Mouse (Mus musculus): ENCODE results near the gene Slc36a1. TPM values are rescaled to one million over a fixed set of nuclear protein-coding genes. Genes with fewer than 3 reads are reported as not detected.

Slc36a1 gene
- total RNA-seq (2015; ENCODE audit: low replicate concordance) (2.5 and 4.6 TPM in 2 replicates), total RNA-seq (2017; ENCODE audit: low replicate concordance) (1.7 and 1.8 TPM in 2 replicates)

GRCm38 (mm10) chr11:55204159-55204596 is at the start of gene Slc36a1:
Slc36a1 (plus strand) TSS chr11:55204350.
- ATAC-seq (replicated peaks; ENCODE audit: low FRiP score, poor library complexity, severe bottlenecking), result peak; percentile 94

- no peak for ATAC-seq (replicated peaks; ENCODE audit: low FRiP score, poor library complexity, severe bottlenecking)
Observed at GRCm38 (mm10) chr11:55154398-55155069, 49.6 kb upstream of the Slc36a1 start.

DNA sequence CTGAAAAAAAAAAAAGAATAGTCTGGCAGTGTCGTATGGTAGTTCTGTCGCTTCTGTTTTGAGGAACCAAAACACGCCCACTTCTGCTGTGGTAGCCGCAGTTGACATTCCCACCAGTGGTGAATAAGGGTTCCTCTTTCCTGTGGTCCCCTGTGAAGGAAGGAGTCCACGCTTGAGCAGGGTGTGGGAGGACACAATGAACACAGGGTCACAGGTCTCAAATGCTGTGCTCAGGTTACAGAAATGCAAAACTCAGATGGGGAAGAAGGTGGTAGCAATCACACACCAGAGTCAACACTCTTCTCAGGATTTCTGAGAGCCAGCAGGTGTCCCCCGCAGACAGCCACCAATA is 49.1 kb upstream of the Slc36a1 start:
- ATAC-seq (replicated peaks; ENCODE audit: low FRiP score, poor library complexity, severe bottlenecking), result no peak

DNA sequence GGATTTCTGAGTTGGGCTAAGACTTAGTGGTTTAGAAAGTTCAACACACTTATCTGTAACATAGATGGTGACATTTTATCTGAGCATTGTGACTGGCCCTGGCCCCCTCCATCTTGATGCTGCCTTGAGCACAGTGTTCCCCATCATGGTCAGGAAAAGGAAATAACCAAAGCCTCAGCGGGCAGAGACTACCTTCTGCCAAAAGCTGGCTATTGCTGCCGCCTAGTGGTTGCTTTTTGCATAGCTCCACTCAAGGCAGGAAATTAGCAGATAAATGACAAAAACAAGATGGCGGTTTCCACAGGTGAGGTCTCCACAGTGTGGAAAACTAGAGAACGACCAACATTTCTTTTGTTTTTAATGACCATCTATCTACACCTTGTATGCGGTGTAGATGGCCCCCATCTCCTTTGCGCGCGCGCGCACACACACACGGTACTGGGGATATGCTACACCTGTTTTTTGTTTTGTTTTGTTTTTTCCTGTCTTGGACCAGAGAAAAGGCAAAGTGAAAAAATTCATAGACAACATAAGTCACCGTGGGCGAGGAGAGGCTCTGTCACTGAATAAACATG is 45.3 kb upstream of the Slc36a1 start:
- peak; percentile 67; the same call in 1 of the 2 replicates for ATAC-seq (replicated peaks; ENCODE audit: low FRiP score, poor library complexity, severe bottlenecking)

- ATAC-seq (replicated peaks; ENCODE audit: low FRiP score, poor library complexity, severe bottlenecking), result no peak
Observed at GRCm38 (mm10) chr11:55162670-55163069, 41.5 kb upstream of the Slc36a1 start.

GRCm38 (mm10) chr11:55164723-55165122 is 39.4 kb upstream of the Slc36a1 start:
- no peak for ATAC-seq (replicated peaks; ENCODE audit: low FRiP score, poor library complexity, severe bottlenecking)

DNA sequence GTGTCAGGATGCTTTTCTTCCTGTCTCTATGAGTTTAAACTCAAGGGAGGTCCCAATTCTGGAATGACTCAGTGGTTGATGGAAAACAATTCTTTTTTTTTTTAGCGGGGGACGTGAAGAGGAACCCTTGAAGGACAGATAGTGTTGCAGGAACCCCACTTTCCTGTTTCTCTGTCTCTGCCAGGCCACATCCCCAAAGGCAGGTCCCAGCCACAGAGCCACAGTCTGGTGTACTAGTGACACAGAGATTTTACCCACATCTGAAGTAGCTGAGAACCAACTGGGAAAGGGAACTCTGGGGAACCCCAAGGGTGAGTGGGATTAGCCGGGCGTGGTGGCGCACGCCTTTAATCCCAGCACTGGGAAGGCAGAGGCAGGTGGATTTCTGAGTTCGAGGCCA is 38.4 kb upstream of the Slc36a1 start:
- ATAC-seq (replicated peaks; ENCODE audit: low FRiP score, poor library complexity, severe bottlenecking), result no peak

DNA sequence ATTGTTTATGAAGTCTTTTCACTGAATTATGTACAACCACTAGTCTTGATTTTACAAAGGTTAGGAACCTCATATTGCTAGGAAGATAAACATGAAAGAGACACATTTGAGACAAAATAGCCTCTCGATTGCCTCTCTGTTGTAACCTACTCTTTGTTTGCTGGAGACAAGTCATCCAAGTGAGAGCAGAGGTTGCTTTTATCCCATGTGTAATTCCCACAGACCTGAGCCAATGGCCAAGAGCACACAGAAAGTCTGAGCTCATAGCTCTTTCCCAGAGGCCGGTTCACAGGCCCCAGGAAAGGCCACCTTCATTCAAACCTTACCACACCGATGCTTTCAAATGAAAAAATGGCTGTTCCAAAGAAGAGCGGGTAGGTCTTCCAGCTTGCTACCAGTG is 35.6 kb upstream of the Slc36a1 start:
- no peak for ATAC-seq (replicated peaks; ENCODE audit: low FRiP score, poor library complexity, severe bottlenecking)

DNA sequence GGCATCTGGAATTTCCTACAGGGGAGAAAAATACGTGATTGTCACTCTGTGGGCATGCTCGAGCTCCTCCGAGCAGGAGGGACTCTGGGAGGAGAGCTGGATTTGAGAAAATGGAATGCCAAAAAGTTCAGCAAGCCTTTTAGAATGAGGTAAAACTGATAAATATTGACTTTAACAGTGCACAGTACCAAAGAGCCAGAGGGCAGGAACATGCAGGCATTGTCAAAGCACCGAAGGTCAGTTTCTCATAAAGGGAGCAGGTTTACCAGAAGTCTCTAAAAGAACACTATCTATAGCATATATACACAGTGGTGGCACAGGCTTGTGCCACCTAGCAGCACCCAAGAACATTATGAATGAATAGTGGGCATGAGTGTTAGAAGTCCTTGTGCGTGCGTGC is 35.2 kb upstream of the Slc36a1 start:
- ATAC-seq (replicated peaks; ENCODE audit: low FRiP score, poor library complexity, severe bottlenecking), result no peak

GRCm38 (mm10) chr11:55170501-55170900 is 33.6 kb upstream of the Slc36a1 start:
- ATAC-seq (replicated peaks; ENCODE audit: low FRiP score, poor library complexity, severe bottlenecking), result no peak

GRCm38 (mm10) chr11:55178830-55179229 is 25.3 kb upstream of the Slc36a1 start:
- ATAC-seq (replicated peaks; ENCODE audit: low FRiP score, poor library complexity, severe bottlenecking), result no peak

- ATAC-seq (replicated peaks; ENCODE audit: low FRiP score, poor library complexity, severe bottlenecking), result no peak
Observed at GRCm38 (mm10) chr11:55179856-55180255, 24.3 kb upstream of the Slc36a1 start.

GRCm38 (mm10) chr11:55183124-55183523 is 21.0 kb upstream of the Slc36a1 start:
- no peak for ATAC-seq (replicated peaks; ENCODE audit: low FRiP score, poor library complexity, severe bottlenecking)

DNA sequence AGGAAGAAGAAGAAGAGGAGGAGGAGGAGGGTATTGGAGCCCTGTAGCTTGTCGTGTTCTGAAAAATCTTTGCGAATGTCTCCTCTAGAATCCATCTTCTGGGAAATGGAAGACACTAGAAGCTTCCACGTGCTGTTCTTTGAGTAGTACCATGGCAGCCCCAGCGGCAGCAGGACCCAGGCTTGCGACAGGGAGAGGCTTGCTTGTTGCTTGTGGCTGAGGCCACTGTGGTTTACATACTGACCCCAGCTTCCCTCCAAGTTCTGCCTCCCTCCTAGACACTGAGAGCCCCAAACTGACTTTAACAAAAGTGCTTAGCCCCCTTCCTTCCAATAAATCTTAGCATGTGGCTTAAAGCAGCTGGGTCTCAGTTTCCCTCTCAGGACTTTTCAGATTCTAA is 19.9 kb upstream of the Slc36a1 start:
- no peak for ATAC-seq (replicated peaks; ENCODE audit: low FRiP score, poor library complexity, severe bottlenecking)

- ATAC-seq (replicated peaks; ENCODE audit: low FRiP score, poor library complexity, severe bottlenecking), result no peak
Observed at GRCm38 (mm10) chr11:55184733-55185291, 19.3 kb upstream of the Slc36a1 start, which contains the start of gene Slc36a2. Slc36a2 (minus strand) TSS chr11:55185077.

- no peak for ATAC-seq (replicated peaks; ENCODE audit: low FRiP score, poor library complexity, severe bottlenecking)
Observed at GRCm38 (mm10) chr11:55187292-55187691, 16.9 kb upstream of the Slc36a1 start.

DNA sequence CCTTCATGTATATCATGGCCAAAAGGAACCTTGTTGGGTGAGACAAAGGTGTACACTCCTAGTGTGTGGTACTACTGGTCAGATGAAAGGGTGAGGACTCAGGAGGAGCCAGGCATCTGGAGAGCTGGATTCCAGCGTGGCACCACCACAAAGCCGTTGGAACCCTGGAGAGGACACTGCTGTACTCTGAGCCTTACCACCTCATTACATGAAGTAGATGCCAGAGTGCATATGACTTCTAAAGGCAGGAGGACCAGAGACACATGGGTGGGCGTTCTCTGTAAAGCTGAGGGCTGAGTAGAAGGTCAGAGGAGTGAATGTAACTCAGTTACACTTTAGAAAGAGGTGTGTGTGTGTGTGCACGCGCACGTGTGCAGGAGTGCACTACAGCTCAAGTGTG is 16.4 kb upstream of the Slc36a1 start:
- ATAC-seq (replicated peaks; ENCODE audit: low FRiP score, poor library complexity, severe bottlenecking), result no peak

GRCm38 (mm10) chr11:55190216-55190615 is 13.9 kb upstream of the Slc36a1 start:
- ATAC-seq (replicated peaks; ENCODE audit: low FRiP score, poor library complexity, severe bottlenecking), result no peak

GRCm38 (mm10) chr11:55197086-55197485 is 7.1 kb upstream of the Slc36a1 start:
- ATAC-seq (replicated peaks; ENCODE audit: low FRiP score, poor library complexity, severe bottlenecking), result no peak

DNA sequence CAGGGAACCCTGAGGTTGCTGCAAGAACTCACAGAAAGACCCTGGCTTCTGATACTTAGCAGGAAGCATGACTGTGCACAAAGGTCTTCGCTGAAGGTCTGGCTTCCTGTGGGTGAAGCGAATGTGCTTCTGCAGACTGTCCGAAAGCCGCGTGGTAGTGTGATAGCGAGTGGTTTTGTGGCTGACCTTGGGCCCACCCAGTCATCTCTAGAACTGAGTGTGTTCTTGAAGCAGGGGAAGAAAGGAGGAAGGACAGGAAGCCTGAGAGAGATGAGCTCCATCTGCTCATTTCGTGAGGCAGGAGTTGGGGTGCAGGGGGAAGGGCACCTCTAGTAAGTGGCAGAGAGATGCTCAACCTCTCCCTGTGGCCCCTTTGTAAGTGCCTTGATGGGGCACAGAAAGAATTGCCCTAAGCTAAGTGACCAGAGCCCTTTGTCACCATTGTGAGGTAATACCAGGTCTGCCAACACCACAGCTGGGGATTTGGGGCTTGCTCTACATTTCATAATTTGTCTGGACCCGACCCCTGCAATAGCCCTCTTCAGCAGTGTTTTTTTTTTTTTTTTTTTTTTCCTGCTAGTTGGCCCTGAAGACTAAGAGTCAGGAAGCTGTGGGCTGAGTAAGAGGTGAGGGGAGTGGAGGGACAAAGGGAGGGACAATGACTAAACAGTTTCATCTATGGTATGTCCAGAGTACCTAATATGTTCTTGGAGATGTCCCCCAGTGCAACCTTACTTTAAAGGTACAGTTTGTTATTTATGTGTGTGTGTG is 6.2 kb upstream of the Slc36a1 start:
- no peak for ATAC-seq (replicated peaks; ENCODE audit: low FRiP score, poor library complexity, severe bottlenecking)

DNA sequence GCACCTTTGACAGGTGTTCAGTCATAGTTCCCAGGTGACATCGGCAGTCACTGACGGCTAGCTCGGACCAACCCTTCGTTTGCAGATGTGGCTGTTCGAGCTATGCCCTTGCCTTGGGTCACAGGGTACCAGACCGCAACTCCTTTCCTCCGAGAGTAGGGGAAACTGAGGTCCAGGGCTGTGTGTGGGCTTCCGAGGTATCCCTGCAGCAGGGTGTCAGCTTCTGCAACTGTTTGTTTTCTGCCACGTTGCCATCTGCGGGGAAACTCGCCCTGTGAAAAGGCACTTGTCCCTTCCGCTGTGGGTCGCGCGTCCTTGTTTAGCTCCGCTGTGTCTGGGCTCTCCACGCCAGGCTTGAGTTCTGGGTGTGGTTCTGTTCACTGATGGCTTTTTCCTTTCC is 452 bp downstream of the Slc36a1 start:
- peak; percentile 46 for ATAC-seq (replicated peaks; ENCODE audit: low FRiP score, poor library complexity, severe bottlenecking)

Data from erythroblast, adult 5-6 weeks (primary cell).